Mouse (Mus musculus) neural tube, embryonic 15.5 days (tissue): Measurements from ENCODE around the gene Snx7. TPM values are rescaled to one million over a fixed set of nuclear protein-coding genes. Genes with fewer than 3 reads are reported as not detected.

Source experiments
- microRNA-seq: library from miRNA; unstranded; fragments of <30 nt; microRNA quantifications from one replicate; pipeline ENCODE4, GENCODE M21; 2017
- polyA plus RNA-seq: library from polyadenylated mRNA; unstranded; fragments of >200 nt; fragmentation: Nextera tagmentation; extraction: Ambion mirVana; gene quantifications from 2 replicates; pipeline ENCODE4 v1.2.1, GENCODE M21; 2015

The Snx7 gene
- polyA plus RNA-seq, 1 experiment from 2014 or later = 14.2 TPM

Small RNA genes lying within 50 kb of the gene (microRNA-seq; reads per million reads assigned to microRNA genes)
- gene Gm24811 = not detected
